Mouse (Mus musculus) CH12F3 (cell line): ENCODE results near the gene Adgrl2.

Source experiments
- in situ Hi-C: fragments of 300-500 bp; cut with MboI; formaldehyde crosslinking; loops from 2 replicates; pipeline ENCODE4 v1.14.3; 2020; ENCODE audit warnings: low sequenced_read_pairs

Adgrl2 gene

DNA sequence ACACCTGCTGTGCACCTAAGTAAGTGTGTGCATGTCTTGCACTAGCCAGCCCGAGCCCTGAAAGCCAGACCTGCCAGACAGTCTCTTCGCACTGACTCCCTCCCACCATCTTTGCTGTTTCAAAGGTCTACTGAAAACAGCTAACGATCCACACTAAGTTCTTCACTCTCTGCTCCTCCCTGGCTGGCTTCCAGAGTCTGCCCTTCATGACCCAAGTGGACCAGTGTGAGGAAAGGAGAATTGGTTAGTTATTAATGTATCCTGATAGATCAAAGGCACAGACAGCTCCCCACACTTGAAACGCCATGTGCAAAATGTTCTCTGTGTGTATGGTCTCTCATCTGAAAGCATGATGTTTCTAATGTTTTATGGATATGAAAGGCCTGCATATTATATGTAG, 103.4 kb downstream of the Adgrl2 start:
- in situ Hi-C loops, result no loop called here

GRCm38 (mm10) chr3:148885980-148886668, 104.2 kb downstream of the Adgrl2 start:
- in situ Hi-C loops, result no loop called here

DNA sequence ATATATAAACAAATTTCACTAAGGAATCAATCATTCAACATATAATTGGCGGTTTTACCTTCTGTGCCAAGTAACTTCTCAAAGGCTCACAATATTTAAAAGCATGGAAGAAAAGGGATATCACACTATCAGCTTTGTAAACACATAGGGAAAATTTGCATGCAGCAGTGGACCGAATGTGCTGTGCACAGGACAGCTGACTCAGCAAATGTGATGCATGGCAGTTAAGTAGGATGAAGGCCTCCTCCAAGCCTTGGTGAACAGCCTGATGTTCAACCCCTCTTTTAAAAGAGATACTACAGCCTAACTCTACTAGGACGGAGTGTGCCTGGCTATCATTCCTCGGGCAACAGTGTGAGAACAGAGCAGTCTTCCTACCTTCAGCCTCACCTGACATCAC, 105.2 kb downstream of the Adgrl2 start:
- in situ Hi-C loops, result no loop called here

DNA sequence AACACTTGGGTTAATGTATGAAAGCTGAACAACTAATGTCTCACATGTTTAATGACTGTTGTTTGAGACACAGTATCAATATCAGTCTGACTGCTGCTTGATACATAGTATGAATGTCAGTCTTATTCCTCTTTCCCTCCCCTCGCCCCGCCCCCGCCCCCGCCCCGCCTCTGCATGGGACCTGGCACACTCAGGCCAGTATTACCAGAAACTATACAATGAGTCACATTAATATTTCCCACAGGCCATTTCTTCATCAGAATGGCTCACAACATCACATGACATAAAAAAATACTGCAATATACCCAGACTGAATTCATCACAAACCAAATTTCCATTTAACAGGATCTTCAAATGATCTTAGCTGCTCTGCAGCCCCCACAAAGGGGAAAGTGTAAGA, 108.9 kb downstream of the Adgrl2 start:
- in situ Hi-C loops, result no loop called here

GRCm38 (mm10) chr3:148872563-148872962, 117.8 kb downstream of the Adgrl2 start:
- in situ Hi-C loops, result no loop called here

DNA sequence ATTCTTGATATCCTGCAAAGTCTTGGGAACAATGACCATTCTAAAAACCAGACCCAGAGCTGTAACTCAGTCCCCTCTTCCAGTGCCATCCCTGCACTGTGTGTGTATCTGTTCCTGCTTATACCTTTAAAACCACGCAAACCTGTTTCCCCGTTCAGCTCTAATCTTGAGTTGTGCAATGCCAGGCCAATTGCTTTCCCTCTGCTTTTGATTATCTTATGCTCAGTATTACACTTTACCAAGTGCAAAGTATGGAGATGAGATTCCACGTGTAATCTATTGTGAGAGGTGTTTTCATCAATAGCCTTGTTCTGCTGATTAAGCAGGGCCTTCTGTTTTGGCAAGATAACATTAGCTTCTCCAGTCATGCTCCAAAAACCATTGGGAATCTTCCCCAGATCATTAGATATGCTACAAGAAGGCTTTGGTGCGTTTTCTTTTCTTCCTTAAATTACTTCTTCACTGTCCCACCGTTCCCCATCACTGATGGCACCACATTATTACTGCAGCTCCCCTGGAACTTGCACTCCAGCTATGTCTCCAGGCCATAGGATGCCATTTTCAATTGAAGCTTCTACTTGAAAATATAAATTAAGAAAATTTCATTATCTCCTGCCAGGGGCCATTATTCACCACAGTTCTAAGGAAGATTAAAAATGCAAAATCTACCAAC, 118.4 kb downstream of the Adgrl2 start:
- in situ Hi-C loops, result no loop called here

DNA sequence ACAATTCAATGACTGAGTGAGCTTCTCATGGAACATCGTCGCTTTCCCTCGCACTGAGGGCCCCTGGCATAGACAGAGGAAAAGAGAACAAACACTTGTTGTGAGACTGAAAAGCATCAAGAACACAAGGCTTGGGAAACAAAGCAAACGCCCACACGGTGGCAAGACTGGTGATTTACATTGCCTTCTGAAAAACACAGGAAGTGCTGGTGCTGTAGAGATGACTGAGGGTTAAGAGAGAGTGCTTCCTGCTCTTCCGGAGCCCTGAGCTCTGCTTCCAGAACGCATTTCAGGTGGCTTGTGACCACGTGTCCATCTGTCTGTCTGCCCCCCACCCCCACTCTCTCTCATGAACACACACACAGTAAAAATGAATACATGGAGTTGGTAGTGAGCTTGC, 122.7 kb downstream of the Adgrl2 start:
- in situ Hi-C loops, result no loop called here

DNA sequence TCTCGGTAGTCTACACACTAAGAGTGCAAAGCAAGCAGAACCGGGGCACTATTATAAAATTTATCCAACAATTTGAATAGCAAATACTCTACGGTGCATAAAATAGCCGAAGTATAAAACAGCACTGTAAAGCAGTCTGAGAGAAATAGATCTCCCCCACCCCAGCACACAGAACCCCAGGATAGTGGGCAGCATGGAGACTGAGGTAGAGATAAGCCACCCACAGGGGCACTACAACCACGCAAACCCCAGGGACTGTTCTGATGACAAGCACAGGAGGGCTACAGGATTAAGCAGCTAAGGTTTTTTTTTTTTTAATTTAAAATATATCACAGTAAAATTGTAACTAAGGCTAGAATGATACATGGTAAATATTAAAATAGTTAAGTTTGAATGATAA, 123.7 kb downstream of the Adgrl2 start:
- in situ Hi-C loops, result no loop called here

DNA sequence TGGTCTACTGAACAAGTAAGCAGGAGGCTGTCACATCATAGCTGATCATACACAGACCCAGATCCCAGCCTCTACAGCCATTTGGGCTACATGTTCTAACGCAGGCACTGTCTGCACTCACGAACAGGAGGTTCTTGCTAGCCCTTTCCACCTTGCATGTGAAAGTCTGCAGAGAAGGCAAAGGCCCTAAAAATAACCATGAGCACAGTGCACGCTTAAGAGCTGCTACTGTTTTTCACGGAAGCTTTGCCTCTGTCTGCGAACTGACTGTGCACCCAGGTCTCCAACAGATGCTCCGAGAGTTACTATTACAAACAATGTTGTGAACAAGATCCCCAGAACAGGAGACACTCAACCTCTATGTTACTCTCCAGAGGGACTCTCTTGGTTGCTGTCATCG, 124.3 kb downstream of the Adgrl2 start:
- in situ Hi-C loops, result no loop called here

GRCm38 (mm10) chr3:148865234-148865633, 125.1 kb downstream of the Adgrl2 start:
- in situ Hi-C loops, result no loop called here

- in situ Hi-C loops, result no loop called here
These were observed 128.5 kb downstream of the Adgrl2 start for GRCm38 (mm10) chr3:148861860-148862259.

DNA sequence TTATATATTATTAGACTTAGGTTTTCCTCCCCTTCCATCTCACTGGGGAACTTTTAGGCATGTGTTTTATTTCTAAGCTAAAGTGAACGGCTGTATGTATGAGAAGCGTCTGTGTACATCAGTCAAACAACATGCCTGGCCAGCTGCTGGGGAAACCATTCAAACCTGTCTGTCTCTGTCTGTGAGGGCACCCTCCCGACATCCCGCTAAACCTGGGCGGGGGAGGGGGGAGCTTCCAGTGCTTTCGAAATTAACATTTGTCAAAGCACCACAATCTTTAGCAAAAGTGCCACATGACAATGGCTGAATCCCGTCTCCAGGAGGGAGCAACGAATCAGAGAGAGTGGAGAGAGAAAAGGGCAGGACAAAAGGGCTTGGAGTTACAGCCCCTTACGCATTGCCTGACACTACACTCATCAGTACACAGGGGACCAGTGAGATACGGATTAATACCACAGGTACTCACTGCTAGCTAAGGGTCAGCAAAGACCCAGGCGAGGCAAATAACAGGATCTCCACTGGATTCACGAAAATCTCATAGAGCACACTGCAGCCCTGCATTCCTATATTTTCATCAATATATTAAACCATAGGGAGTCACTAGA, 135.9 kb downstream of the Adgrl2 start:
- in situ Hi-C loops, result no loop called here

DNA sequence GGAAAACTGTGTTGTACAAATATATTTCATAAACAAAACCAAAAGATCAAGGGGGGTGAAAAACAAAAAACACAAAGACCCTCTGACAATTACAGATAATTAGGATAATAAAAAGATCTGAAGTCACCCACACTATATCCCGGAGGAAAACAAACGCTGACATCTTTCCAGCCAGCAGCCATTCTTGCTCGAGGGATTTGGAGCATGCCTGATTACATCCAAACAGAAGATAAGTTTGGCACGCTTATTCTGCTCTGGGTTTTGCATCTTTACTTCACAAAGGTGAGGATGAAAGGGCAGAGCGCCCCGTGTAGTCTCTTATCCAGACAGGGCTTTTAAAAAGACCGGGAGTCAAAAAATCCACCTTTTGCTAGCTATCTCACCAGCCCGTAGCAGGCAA, 137.0 kb downstream of the Adgrl2 start:
- in situ Hi-C loops, result no loop called here

DNA sequence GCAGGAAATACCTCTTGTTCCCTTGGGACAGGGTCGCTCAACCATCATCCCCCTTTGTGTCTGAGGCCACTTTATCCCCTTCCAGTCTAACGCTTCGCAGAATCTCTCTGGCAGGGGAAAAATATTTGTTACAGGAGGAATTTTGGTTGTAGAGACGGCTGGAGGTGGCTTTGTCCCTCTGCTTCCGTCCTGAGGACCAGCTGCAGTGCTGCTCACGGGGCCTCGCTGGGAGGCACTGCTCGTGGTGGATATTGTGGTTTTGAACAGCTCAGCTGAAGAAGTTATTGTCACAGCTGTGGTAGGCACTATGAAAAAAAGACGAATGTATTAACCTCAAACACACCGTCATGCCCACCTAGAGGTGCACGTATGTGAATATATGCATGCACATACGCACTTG, 137.8 kb downstream of the Adgrl2 start:
- in situ Hi-C loops, result no loop called here

- in situ Hi-C loops, result no loop called here
These were observed 139.5 kb downstream of the Adgrl2 start for GRCm38 (mm10) chr3:148850821-148851220.

GRCm38 (mm10) chr3:148848366-148848765, 142.0 kb downstream of the Adgrl2 start:
- in situ Hi-C loops, result no loop called here

DNA sequence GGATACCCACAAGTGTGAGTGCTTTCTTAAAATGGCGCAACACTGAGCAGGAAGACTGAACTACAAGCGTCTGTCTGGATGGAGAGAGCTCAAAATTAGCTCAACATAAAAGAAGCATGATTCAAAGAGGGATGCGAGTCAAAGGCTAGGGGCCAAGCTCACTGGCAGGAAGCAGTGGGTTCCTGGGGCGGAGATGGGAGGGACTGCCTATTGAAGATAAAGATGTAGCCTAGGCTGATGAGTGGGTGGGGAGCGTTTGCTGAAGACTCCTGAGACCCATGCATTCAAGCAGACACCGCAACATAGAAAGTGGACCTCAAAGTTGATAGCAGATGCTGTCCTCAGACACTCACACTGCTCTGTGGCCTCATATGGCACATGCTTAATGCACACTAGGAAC, 146.2 kb downstream of the Adgrl2 start:
- in situ Hi-C loops, result no loop called here

- in situ Hi-C loops, result no loop called here
These were observed 147.8 kb downstream of the Adgrl2 start for GRCm38 (mm10) chr3:148842533-148842932.

DNA sequence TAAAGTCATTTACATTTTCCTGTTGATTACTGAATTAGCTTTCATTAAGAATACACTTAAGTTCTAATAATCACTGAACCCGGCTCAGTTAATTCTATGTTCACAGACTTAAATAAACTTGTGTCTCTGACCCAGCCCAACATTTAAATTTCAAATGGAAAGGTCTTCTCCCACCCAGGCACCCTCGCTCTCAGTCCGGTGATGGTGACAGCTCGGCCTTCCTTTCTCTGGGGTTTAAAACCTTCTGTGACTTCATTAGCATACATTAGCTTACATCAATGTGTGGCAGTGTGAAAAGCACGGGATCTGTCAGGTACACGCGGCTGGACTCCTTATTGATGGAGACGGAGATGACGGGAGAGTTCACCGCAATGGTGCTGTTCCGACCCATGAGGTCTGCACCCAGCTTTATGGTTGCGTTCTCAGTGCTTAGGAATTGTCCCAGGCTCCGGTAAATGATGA, 151.5 kb downstream of the Adgrl2 start:
- in situ Hi-C loops, result no loop called here

- in situ Hi-C loops, result no loop called here
These were observed 152.1 kb downstream of the Adgrl2 start for GRCm38 (mm10) chr3:148838095-148838834.

DNA sequence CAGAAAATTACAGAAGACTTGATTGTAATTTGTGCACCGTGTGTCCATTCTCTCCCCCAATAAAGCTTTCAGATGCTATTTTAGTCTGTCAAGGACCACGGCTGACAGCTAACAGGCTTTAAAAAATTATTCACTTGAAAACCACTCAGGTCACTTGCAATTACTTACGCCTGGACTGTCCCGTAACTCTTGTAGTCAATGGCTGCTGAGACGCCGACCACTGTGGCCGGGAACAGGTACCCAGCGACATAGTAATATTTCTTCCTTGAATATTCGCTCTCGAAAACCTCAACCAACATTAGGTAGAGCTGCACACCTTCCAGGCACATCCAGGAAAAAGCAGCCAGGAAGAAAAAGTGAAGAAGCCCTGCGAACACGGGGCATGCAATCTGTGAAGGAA, 155.2 kb downstream of the Adgrl2 start:
- in situ Hi-C loops, result no loop called here
